Mouse (Mus musculus) layer of hippocampus, adult 2 months (tissue): ENCODE data around the gene Ivl. TPM values are rescaled to one million over a fixed set of nuclear protein-coding genes. Genes with fewer than 3 reads are reported as not detected.
A peak's percentile ranks its signal among the peaks of the same experiment; 100 is the strongest.

ENCODE experiments used
- DNase-seq, 2 experiments: peaks; one replicate each; pipeline ENCODE4 v3.0.0; 2022; ENCODE audit warnings: low spot score in 2 of 2
- H3K27ac ChIP-seq: fragments of 200-600 bp; 2 replicates; pipeline ENCODE4 v1.8.1; 2022
- H3K4me3 ChIP-seq: fragments of 200-600 bp; 2 replicates; pipeline ENCODE4 v1.8.1; 2022; ENCODE audit warnings: mild to moderate bottlenecking
- CTCF ChIP-seq: fragments of 200-600 bp; conservative IDR thresholded peaks from 2 replicates; pipeline ENCODE4 v1.8.1; 2022; ENCODE audit warnings: antibody characterized with exemption, mild to moderate bottlenecking, moderate library complexity
- total RNA-seq, 2 experiments: library from RNA; stranded (reverse); gene quantifications; 2 replicates each; pipeline ENCODE4 v1.2.3; 2021

Ivl gene
- total RNA-seq, 2 experiments from 2014 or later, result not detected

DNA sequence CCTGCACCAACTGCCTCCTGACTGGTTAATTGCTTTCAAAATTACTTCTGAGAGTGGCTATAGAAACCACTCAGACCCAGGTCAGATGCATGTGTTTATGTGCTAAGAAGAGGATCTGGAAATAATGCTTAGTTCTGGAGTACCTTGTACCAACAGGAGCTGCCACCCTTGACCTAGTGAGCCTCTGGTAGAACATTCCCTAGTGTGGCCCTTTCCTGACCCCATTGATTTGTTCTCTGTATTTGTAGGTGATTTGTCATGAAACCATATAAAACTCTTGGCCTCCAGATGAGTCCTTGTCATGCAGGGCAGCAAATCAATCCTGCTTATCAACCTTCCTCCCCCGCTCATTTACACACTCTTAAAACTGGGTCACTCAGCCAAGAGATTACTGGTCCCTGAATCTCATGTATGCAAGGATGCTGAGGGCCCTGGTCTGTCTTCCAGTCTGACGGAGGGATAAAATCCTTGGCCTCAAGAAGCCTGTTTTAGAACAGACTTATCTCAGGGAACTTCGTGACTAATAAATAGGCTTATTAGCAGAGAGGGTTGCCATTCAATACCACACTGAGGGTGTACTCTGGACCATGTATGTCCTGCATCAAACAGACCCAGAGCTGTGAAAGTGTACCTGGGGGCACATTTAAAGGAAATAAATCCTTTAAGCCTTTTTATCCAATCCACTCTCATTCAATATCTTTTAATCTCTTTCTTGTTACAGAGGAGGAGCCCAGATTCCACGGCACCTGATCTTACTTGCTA, 5.3 kb upstream of the Ivl start:
- Histone ChIP-seq H3K4me3 (no peak overlapping the region), H3K27ac (no peak overlapping the region)
- no peak for TF ChIP-seq CTCF
- DNase-seq, result no peak

DNA sequence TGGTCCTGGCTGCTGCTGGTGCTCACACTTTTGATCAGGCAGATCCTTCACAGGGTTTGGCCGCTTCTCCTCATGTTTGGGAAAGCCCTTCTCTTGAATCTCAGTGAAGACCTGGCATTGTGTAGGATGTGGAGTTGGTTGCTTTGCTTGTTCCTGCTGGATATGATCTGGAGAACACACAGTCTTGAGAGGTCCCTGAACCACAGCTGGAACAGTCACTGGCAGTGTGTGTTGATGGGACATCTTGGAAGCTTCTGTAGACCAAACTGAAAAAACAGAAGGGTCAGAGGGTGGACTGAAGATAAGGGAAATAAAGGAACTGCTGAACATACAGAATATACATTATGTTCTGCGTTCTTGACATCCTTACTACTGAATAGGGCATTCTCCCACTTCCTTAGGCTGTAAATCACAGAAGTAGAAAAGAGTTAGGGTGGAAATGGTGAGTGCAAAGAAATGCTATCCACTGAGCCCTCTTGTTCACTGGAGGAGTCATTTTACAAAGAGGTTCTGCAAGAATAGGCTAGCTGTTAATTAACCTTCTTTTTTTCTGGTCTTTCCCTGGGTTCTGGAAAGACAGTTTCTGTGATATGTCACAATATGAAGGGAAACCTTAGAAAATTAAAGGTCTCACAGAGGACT, 900 bp downstream of the Ivl start:
- DNase-seq, result no peak
- no peak for TF ChIP-seq CTCF
- H3K4me3 ChIP-seq, result no peak overlapping the region
- H3K27ac ChIP-seq, result no peak overlapping the region

- no peak for DNase-seq
- no peak for TF ChIP-seq CTCF
- Histone ChIP-seq H3K27ac (no peak overlapping the region), H3K4me3 (no peak overlapping the region)
Observed at GRCm38 (mm10) chr3:92568752-92569151, 4.8 kb downstream of the Ivl start.

DNA sequence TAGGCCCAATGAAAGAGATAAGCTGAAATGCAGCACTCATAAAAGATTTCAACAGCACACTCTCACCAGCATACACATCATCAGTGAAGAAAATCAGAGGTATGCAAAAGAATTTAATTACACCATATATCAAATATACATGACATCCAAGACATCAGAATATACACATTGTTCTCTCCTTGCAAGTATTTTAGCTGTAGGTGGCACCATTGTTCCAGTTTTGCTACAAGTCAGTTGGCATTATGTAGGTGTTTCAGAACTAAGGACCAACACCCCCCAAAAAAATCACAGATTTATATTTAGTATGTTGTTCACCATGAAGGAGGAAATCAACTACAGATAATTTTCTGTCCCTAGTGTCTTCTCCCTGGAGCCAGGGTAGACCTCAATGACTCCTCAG, 8.1 kb downstream of the Ivl start:
- Histone ChIP-seq H3K4me3 (no peak overlapping the region), H3K27ac (no peak overlapping the region)
- peak; percentile 50 for TF ChIP-seq CTCF
- no peak for DNase-seq

GRCm38 (mm10) chr3:92534411-92534810, 39.1 kb downstream of the Ivl start, which contains the start of gene 2310046K23Rik:
Gene 2310046K23Rik (minus strand): TSS chr3:92534511.
- H3K4me3 ChIP-seq, result no peak within 1 kb of the TSS
- H3K27ac ChIP-seq, result no peak within 1 kb of the TSS
- DNase-seq, result no peak
- no peak for TF ChIP-seq CTCF

Other genes with a start within 250 kb of the Ivl start
- not detected for gene Sprr2d, start 234.6 kb downstream of the Ivl start, total RNA-seq
- not detected for gene Sprr2e, start 221.6 kb downstream of the Ivl start, total RNA-seq
- not detected for gene Sprr2f, start 208.5 kb downstream of the Ivl start, total RNA-seq
- gene Sprr2h, start 188.1 kb downstream of the Ivl start, total RNA-seq, result not detected
- gene Sprr2i, start 165.7 kb downstream of the Ivl start, total RNA-seq, result not detected
- not detected for gene Sprr2j-ps, start 155.7 kb downstream of the Ivl start, total RNA-seq
- gene Gm9774, start 144.3 kb downstream of the Ivl start, total RNA-seq, result 1 to 10 TPM; 1.1 to 4.2 TPM
- gene Sprr2k, start 141.2 kb downstream of the Ivl start, total RNA-seq, result not detected
- gene Sprr1b, start 134.9 kb downstream of the Ivl start, total RNA-seq, result not detected
- gene Sprr3, start 115.0 kb downstream of the Ivl start, total RNA-seq, result not detected
- gene Sprr1a, start 87.8 kb downstream of the Ivl start, total RNA-seq, result not detected
- gene Sprr4, start 73.2 kb downstream of the Ivl start, total RNA-seq, result not detected
- not detected for gene 2310046K23Rik, start 39.2 kb downstream of the Ivl start, total RNA-seq
- not detected for gene Smcp, start 15.3 kb upstream of the Ivl start, total RNA-seq
- not detected for gene 2210017I01Rik, start 33.8 kb upstream of the Ivl start, total RNA-seq
- gene Lce6a, start 47.9 kb upstream of the Ivl start, total RNA-seq, result not detected
- gene Lce1a1, start 74.6 kb upstream of the Ivl start, total RNA-seq, result not detected
- gene Lce1b, start 83.2 kb upstream of the Ivl start, total RNA-seq, result not detected
- not detected for gene Lce1a2, start 96.6 kb upstream of the Ivl start, total RNA-seq
- gene Lce1c, start 105.5 kb upstream of the Ivl start, total RNA-seq, result not detected
- gene Lce1d, start 113.5 kb upstream of the Ivl start, total RNA-seq, result not detected
- gene Lce1e, start 135.3 kb upstream of the Ivl start, total RNA-seq, result not detected
- gene Lce1f, start 146.6 kb upstream of the Ivl start, total RNA-seq, result not detected
- gene Gm38119, start 165.4 kb upstream of the Ivl start, total RNA-seq, result not detected
- gene Lce1g, start 178.6 kb upstream of the Ivl start, total RNA-seq, result not detected
- not detected for gene Lce1h, start 191.3 kb upstream of the Ivl start, total RNA-seq
- not detected for gene Lce1i, start 205.2 kb upstream of the Ivl start, total RNA-seq
- gene Lce1j, start 216.8 kb upstream of the Ivl start, total RNA-seq, result not detected
- gene Lce1k, start 234.2 kb upstream of the Ivl start, total RNA-seq, result not detected